Mouse (Mus musculus): Measurements from ENCODE around the gene Nlgn3.

DNA sequence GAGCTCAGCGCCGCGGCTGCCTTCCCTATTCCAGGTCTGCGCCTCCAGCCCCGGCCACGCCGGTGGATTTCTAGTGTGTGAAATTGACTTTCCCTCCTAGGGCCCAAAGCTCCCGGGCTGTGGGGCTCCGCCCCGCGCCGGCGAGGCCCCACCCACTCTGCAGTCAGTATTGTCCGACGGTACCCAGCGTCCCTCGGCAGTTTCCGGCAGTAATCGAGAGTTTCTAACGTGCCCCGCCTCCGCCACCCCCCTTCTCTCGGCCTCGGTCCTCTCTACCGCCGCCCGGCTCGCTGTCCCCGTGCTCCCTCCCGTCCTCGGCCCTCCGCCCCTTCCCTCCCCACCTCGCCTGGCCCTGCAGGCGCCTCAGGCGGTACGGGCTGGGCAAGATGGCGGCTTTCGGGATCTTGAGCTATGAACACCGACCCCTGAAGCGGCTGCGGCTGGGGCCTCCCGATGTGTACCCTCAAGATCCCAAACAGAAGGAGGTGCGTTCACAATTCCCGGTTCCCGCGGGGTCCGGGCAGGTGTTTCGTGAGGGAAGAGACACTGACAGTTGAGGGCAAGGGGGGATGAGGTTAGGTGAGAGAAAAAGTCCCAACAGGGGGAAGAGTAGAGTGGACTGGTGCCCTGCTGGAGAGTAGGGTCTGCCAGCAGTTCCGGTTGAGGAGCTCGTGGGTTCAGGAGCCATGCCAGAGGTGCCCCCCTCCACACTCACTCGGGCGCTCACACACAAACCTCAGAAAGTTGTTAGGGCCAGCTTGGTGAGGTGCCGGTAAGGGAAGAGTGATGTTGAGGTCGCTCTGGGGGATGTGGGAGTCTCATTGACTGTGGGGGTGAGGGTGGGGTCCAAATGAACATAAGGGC, 24.9 kb upstream of the Nlgn3 start, which contains the start of gene Med12:
- no peak for TF ChIP-seq CTCF (IDR thresholded peaks at IDR 0.05; ENCODE audit: low read depth)
- no peak for TF ChIP-seq EP300 (IDR thresholded peaks at IDR 0.05; ENCODE audit: low read depth)

Data from liver, embryonic 14.5 days (tissue).